7 mouse cellular contexts compared by ENCODE assay signal in genomic region chr9:65578801-65579249, GRCm38 (mm10). TPM values are rescaled to one million over a fixed set of nuclear protein-coding genes. Genes with fewer than 3 reads are reported as not detected.
DNase-seq lines count a peak whose midpoint lies in the region; ATAC-seq and TF ChIP-seq lines count a peak whose summit lies in the region.

No protein-coding gene starts in this region.

- H3K4me2 ChIP-seq in embryonic facial prominence, embryonic 11.5 days (ENCODE audit: low read depth, low read length): peak overlapping the region; percentile 74; the same call in 1 of the 2 replicates
- H3K4me2 ChIP-seq in limb, embryonic 11.5 days (ENCODE audit: low read depth, severe bottlenecking): peak overlapping the region; percentile 59
- peak overlapping the region; percentile 66 for H3K4me2 ChIP-seq in midbrain, embryonic 12.5 days (replicated peaks)

- peak overlapping the region; percentile 74 for H3K4me3 ChIP-seq in G1E (ENCODE audit: low read depth, low read length)
- peak overlapping the region; percentile 63 for H3K4me3 ChIP-seq in embryonic facial prominence, embryonic 11.5 days (ENCODE audit: low read depth, low read length)
- peak overlapping the region; percentile 48; the same call in 1 of the 2 replicates for H3K4me3 ChIP-seq in limb, embryonic 11.5 days (ENCODE audit: low read depth, low read length)
- peak overlapping the region; percentile 58 for H3K4me3 ChIP-seq in midbrain, embryonic 12.5 days

- ATAC-seq in G1E (ENCODE audit: extremely low read depth, insufficient number of reproducible peaks, low FRiP score, poor library complexity, severe bottlenecking): peak; percentile 11; the same call in 1 of the 2 replicates
- no peak for ATAC-seq in embryonic facial prominence, embryonic 11.5 days (replicated peaks; ENCODE audit: insufficient number of reproducible peaks, low FRiP score, low TSS enrichment, low read depth)
- no peak for ATAC-seq in limb, embryonic 11.5 days (ENCODE audit: insufficient number of reproducible peaks, low FRiP score, low TSS enrichment, low read depth)
- ATAC-seq in midbrain, embryonic 12.5 days (ENCODE audit: low FRiP score, low read depth): no peak

- peaks cover 27% of the 10 kb centered on the region for H3K36me3 ChIP-seq in G1E (replicated peaks)
- no peaks in the 10 kb centered on the region for H3K36me3 ChIP-seq in embryonic facial prominence, embryonic 11.5 days (replicated peaks; ENCODE audit: control insufficient read depth, insufficient read depth, low read depth, low read length)
- no peaks in the 10 kb centered on the region for H3K36me3 ChIP-seq in limb, embryonic 11.5 days (ENCODE audit: control insufficient read depth, insufficient read depth, low read length)
- no peaks in the 10 kb centered on the region for H3K36me3 ChIP-seq in midbrain, embryonic 12.5 days

- no peak overlapping the region for H3K27ac ChIP-seq in embryonic facial prominence, embryonic 11.5 days (replicated peaks; ENCODE audit: low read depth, low read length)
- H3K27ac ChIP-seq in limb, embryonic 11.5 days (replicated peaks; ENCODE audit: low read depth, low read length): no peak overlapping the region
- H3K27ac ChIP-seq in midbrain, embryonic 12.5 days (replicated peaks): no peak overlapping the region

- peak; percentile 62 for DNase-seq in G1E (ENCODE audit: low spot score)
- no peak for DNase-seq in embryonic facial prominence, embryonic 11.5 days (ENCODE audit: low spot score)
- peak; percentile 53 to 66 for DNase-seq in heart, postnatal 36 days
- no peak for DNase-seq in limb, embryonic 11.5 days (ENCODE audit: low spot score)
- DNase-seq in thymus, postnatal 10 days (ENCODE audit: low spot score in 2 of 2): peak; percentile 32 to 39
- DNase-seq in left cerebral cortex, postnatal 36 days (ENCODE audit: low spot score in 2 of 2): no peak

- no peak overlapping the region; the same call in 1 of the 2 replicates for H3K9ac ChIP-seq in embryonic facial prominence, embryonic 11.5 days (replicated peaks; ENCODE audit: low read length)
- H3K9ac ChIP-seq in limb, embryonic 11.5 days (ENCODE audit: low read length): peak overlapping the region; percentile 49; the same call in 1 of the 2 replicates
- H3K9ac ChIP-seq in midbrain, embryonic 12.5 days (replicated peaks): no peak overlapping the region

- H3K9me3 ChIP-seq in G1E (replicated peaks): no peaks in the 10 kb centered on the region
- H3K9me3 ChIP-seq in embryonic facial prominence, embryonic 11.5 days (replicated peaks; ENCODE audit: control insufficient read depth, low read length): no peaks in the 10 kb centered on the region
- no peaks in the 10 kb centered on the region for H3K9me3 ChIP-seq in limb, embryonic 11.5 days (ENCODE audit: control insufficient read depth, low read length)
- H3K9me3 ChIP-seq in midbrain, embryonic 12.5 days: no peaks in the 10 kb centered on the region

- no peaks in the 10 kb centered on the region for H3K27me3 ChIP-seq in G1E (ENCODE audit: insufficient read depth, low read length)
- no peaks in the 10 kb centered on the region for H3K27me3 ChIP-seq in embryonic facial prominence, embryonic 11.5 days (ENCODE audit: control insufficient read depth, insufficient read depth, low read length)
- H3K27me3 ChIP-seq in limb, embryonic 11.5 days (ENCODE audit: control insufficient read depth, insufficient read depth, low read length): no peaks in the 10 kb centered on the region
- no peaks in the 10 kb centered on the region for H3K27me3 ChIP-seq in midbrain, embryonic 12.5 days

- 44% methylated on average over 9 of the region's 9 CpGs for WGBS in embryonic facial prominence, embryonic 11.5 days
- WGBS in limb, embryonic 11.5 days: 60% methylated on average over 9 of the region's 9 CpGs
- WGBS in midbrain, embryonic 12.5 days: 67% methylated on average over 9 of the region's 9 CpGs

- intact Hi-C loops in heart, postnatal 36 days (cut with DNase I): loop anchor here (2.0 to 5.0 kb wide), 3 partner anchors 16 to 117 kb away; partner anchors contain the start of gene Spg21
- intact Hi-C loops in left cerebral cortex, postnatal 36 days (cut with DNase I): no loop called here

- no peak for TF ChIP-seq CTCF in G1E (IDR thresholded peaks at IDR 0.05; ENCODE audit: low read depth, low read length)

- peaks cover 70% of the 10 kb centered on the region for H3K4me1 ChIP-seq in G1E (ENCODE audit: insufficient read depth, low read depth, low read length)
- no peaks in the 10 kb centered on the region for H3K4me1 ChIP-seq in embryonic facial prominence, embryonic 11.5 days (ENCODE audit: control insufficient read depth, insufficient read depth, low read length)
- peaks cover 24% of the 10 kb centered on the region for H3K4me1 ChIP-seq in limb, embryonic 11.5 days (ENCODE audit: control insufficient read depth, insufficient read depth, low read length)
- H3K4me1 ChIP-seq in midbrain, embryonic 12.5 days: peaks cover 46% of the 10 kb centered on the region

RNA-seq across cellular contexts. Expression of gene Plekho2, which starts 1.0 kb away (rescaled TPM):
- total RNA-seq in G1E (2014; fragmentation: Nextera tagmentation) (23.0 and 26.9 TPM in 2 replicates), G1E (2017) (31.9 and 35.4 TPM in 2 replicates)
- polyA plus RNA-seq in G1E (2012): 11.5 and 16.8 TPM in 2 replicates
- 10.6 and 11.2 TPM in 2 replicates for polyA plus RNA-seq in embryonic facial prominence, embryonic 11.5 days (2014; fragmentation: Nextera tagmentation; extraction: Ambion mirVana)
- 10 to 100 TPM; 13.3 to 15.3 TPM for total RNA-seq in heart, postnatal 36 days (2021)
- 12.2 and 12.5 TPM in 2 replicates for polyA plus RNA-seq in limb, embryonic 11.5 days (2014; fragmentation: Nextera tagmentation; extraction: Ambion mirVana)
- polyA plus RNA-seq in midbrain, embryonic 12.5 days (2016; fragmentation: Nextera tagmentation; extraction: Ambion mirVana): 10.0 and 10.6 TPM in 2 replicates
- total RNA-seq in left cerebral cortex, postnatal 36 days (2021): 10 to 100 TPM; 13.2 to 17.6 TPM

RNA-seq across cellular contexts. Expression of gene Pif1, which starts 8.1 kb away (rescaled TPM):
- total RNA-seq in G1E (2014; fragmentation: Nextera tagmentation): 13.0 and 28.7 TPM in 2 replicates
- 9.1 and 10.9 TPM in 2 replicates for total RNA-seq in G1E (2017)
- polyA plus RNA-seq in G1E (2012): 6.9 and 7.1 TPM in 2 replicates
- polyA plus RNA-seq in embryonic facial prominence, embryonic 11.5 days (2014; fragmentation: Nextera tagmentation; extraction: Ambion mirVana): 9.7 and 10.4 TPM in 2 replicates
- under 1 TPM; 0.30 to 0.61 TPM for total RNA-seq in heart, postnatal 36 days (2021)
- polyA plus RNA-seq in limb, embryonic 11.5 days (2014; fragmentation: Nextera tagmentation; extraction: Ambion mirVana): 13.3 and 15.0 TPM in 2 replicates
- 22.3 and 24.0 TPM in 2 replicates for polyA plus RNA-seq in midbrain, embryonic 12.5 days (2016; fragmentation: Nextera tagmentation; extraction: Ambion mirVana)
- under 1 TPM; 0.39 to 0.50 TPM for total RNA-seq in left cerebral cortex, postnatal 36 days (2021)

RNA-seq across cellular contexts. Expression of gene Rbpms2, which starts 50.6 kb away (rescaled TPM):
- not detected in 2 replicates for total RNA-seq in G1E (2014; fragmentation: Nextera tagmentation)
- 0.33 and 0.81 TPM in 2 replicates for total RNA-seq in G1E (2017)
- 0.13 and 0.21 TPM in 2 replicates for polyA plus RNA-seq in G1E (2012)
- 20.4 and 25.8 TPM in 2 replicates for polyA plus RNA-seq in embryonic facial prominence, embryonic 11.5 days (2014; fragmentation: Nextera tagmentation; extraction: Ambion mirVana)
- 10 to 100 TPM; 35.7 to 37.9 TPM for total RNA-seq in heart, postnatal 36 days (2021)
- 29.7 and 31.5 TPM in 2 replicates for polyA plus RNA-seq in limb, embryonic 11.5 days (2014; fragmentation: Nextera tagmentation; extraction: Ambion mirVana)
- polyA plus RNA-seq in midbrain, embryonic 12.5 days (2016; fragmentation: Nextera tagmentation; extraction: Ambion mirVana): 11.5 and 12.8 TPM in 2 replicates
- 1 to 10 TPM; 1.8 to 2.9 TPM for total RNA-seq in left cerebral cortex, postnatal 36 days (2021)

RNA-seq across cellular contexts. Expression of gene Ankdd1a, which starts 58.8 kb away (rescaled TPM):
- not detected in 2 replicates for total RNA-seq in G1E (2014; fragmentation: Nextera tagmentation)
- total RNA-seq in G1E (2017): 0.06 and 0.22 TPM in 2 replicates
- not detected in 2 replicates for polyA plus RNA-seq in G1E (2012)
- not detected in 2 replicates for polyA plus RNA-seq in embryonic facial prominence, embryonic 11.5 days (2014; fragmentation: Nextera tagmentation; extraction: Ambion mirVana)
- total RNA-seq in heart, postnatal 36 days (2021): not detected
- not detected in 2 replicates for polyA plus RNA-seq in limb, embryonic 11.5 days (2014; fragmentation: Nextera tagmentation; extraction: Ambion mirVana)
- 0.22 and 0.24 TPM in 2 replicates for polyA plus RNA-seq in midbrain, embryonic 12.5 days (2016; fragmentation: Nextera tagmentation; extraction: Ambion mirVana)
- total RNA-seq in left cerebral cortex, postnatal 36 days (2021): 1 to 10 TPM; 3.1 to 3.4 TPM

Comparison
In these comparisons a context has a peak if more than half of its experiments do, and no peak if none do; other contexts are left out.
1. DNase-seq: peak in G1E (single experiment), heart, postnatal 36 days (2 of 2) and thymus, postnatal 10 days (2 of 2); none in embryonic facial prominence, embryonic 11.5 days (single experiment), limb, embryonic 11.5 days (single experiment) and left cerebral cortex, postnatal 36 days (0 of 2).
2. RNA of gene Rbpms2, which starts 50.6 kb away (polyA plus RNA-seq): 29.7 to 31.5 TPM in limb, embryonic 11.5 days, 20.4 to 25.8 TPM in embryonic facial prominence, embryonic 11.5 days and 11.5 to 12.8 TPM in midbrain, embryonic 12.5 days; 0.13 to 0.21 TPM in G1E; every median in the first group is over 10 times any median in the second.
3. Peak in every context shown above with its lines, with median percentiles within 50 percentile points of each other: H3K4me3 ChIP-seq and H3K4me2 ChIP-seq.